Mouse (Mus musculus) hindbrain, embryonic 11.5 days (tissue): ENCODE measurements around the gene Sipa1l1. TPM values are rescaled to one million over a fixed set of nuclear protein-coding genes. Genes with fewer than 3 reads are reported as not detected.
A peak's percentile ranks its signal among the peaks of the same experiment; 100 is the strongest.
"Not testable (repeated sequence)": the region's sequence is repeated elsewhere in the genome, so short reads cannot be mapped to it uniquely, and the experiment has no call there.

Experiments used
- ATAC-seq: fragments of 200-750 bp; cut with Nextera tagmentation; 2 replicates; pipeline ENCODE4 v1.8.0; 2017; ENCODE audit warnings: mild to moderate bottlenecking, moderate TSS enrichment, moderate library complexity; ENCODE audit not compliant: low FRiP score
- DNase-seq: peaks from one replicate; pipeline ENCODE4 v3.0.0-alpha.2; 2015; ENCODE audit warnings: low spot score
- H3K27ac ChIP-seq: fragments of 300-500 bp; sonication (generic); 2 replicates; pipeline ENCODE4 v1.5.1; 2014; ENCODE audit warnings: mild to moderate bottlenecking, low read depth, low read length
- H3K27me3 ChIP-seq: fragments of 300-500 bp; sonication (generic); 2 replicates; pipeline ENCODE4 v1.6.1; 2014; ENCODE audit warnings: mild to moderate bottlenecking, low read length, moderate library complexity, mixed read lengths; ENCODE audit not compliant: control insufficient read depth, insufficient read depth
- H3K36me3 ChIP-seq: fragments of 300-500 bp; sonication (generic); 2 replicates; pipeline ENCODE4 v1.6.1; 2014; ENCODE audit warnings: mild to moderate bottlenecking, low read length, moderate library complexity, mixed read lengths; ENCODE audit not compliant: control insufficient read depth, insufficient read depth
- H3K4me1 ChIP-seq: fragments of 300-500 bp; sonication (generic); replicated peaks from 2 replicates; pipeline ENCODE4 v1.6.1; 2014; ENCODE audit warnings: low read length, mixed read lengths; ENCODE audit not compliant: control insufficient read depth, insufficient read depth
- H3K4me2 ChIP-seq: fragments of 300-500 bp; sonication (generic); replicated peaks from 2 replicates; pipeline ENCODE4 v1.6.1; 2014; ENCODE audit warnings: mild to moderate bottlenecking, low read depth, low read length
- H3K4me3 ChIP-seq: fragments of 300-500 bp; sonication (generic); 2 replicates; pipeline ENCODE4 v1.5.1; 2014; ENCODE audit warnings: low read depth, low read length
- H3K9ac ChIP-seq: fragments of 300-500 bp; sonication (generic); 2 replicates; pipeline ENCODE4 v1.6.1; 2014; ENCODE audit warnings: low read depth, low read length
- H3K9me3 ChIP-seq: fragments of 300-500 bp; sonication (generic); 2 replicates; pipeline ENCODE4 v1.6.1; 2016; ENCODE audit warnings: low read length; ENCODE audit not compliant: control insufficient read depth
- WGBS: fragments of 180-500 bp; shearing (Covaris S2); extraction: QIAGEN DNeasy Blood & Tissue Kit; methylation state at CpG from one replicate; pipeline ENCODE4 v1.1.7; 2014; 5-methylcytosine and 5-hydroxymethylcytosine counted together
- polyA plus RNA-seq: library from polyadenylated mRNA; unstranded; fragments of >200 nt; fragmentation: Nextera tagmentation; extraction: Ambion mirVana; gene quantifications from 2 replicates; pipeline ENCODE4 v1.2.1, GENCODE M21; 2014

Gene Sipa1l1
- polyA plus RNA-seq, 1 experiment from 2014 or later = 30.8 TPM

GRCm38 (mm10) chr12:82478256-82478655 lies 309.1 kb downstream of the Sipa1l1 start:
- Histone ChIP-seq H3K27ac (peak overlapping the region; percentile 53; the same call in 1 of the 2 replicates), H3K4me1 (peaks cover 5% of the 10 kb centered on the region; the same call in 1 of the 2 replicates), H3K4me3 (no peak overlapping the region), H3K27me3 (no peaks in the 10 kb centered on the region; the same call in 1 of the 2 replicates), H3K4me2 (no peak overlapping the region), H3K9ac (no peak overlapping the region), H3K36me3 (no peaks in the 10 kb centered on the region), H3K9me3 (no peaks in the 10 kb centered on the region)
- peak; percentile 45; the same call in 1 of the 2 replicates for ATAC-seq
- DNase-seq = peak; percentile 40
- 15% methylated on average over 8 of the region's 8 CpGs for WGBS

GRCm38 (mm10) chr12:82479393-82479792 lies 310.3 kb downstream of the Sipa1l1 start:
- no peaks in the 10 kb centered on the region for H3K9me3 ChIP-seq
- no peaks in the 10 kb centered on the region for H3K36me3 ChIP-seq
- H3K9ac ChIP-seq = no peak overlapping the region
- DNase-seq (no peak), ATAC-seq (no peak)
- 22% methylated on average over 3 of the region's 3 CpGs for WGBS
- H3K27me3 ChIP-seq = no peaks in the 10 kb centered on the region; the same call in 1 of the 2 replicates
- no peak overlapping the region for H3K4me3 ChIP-seq
- peaks cover 5% of the 10 kb centered on the region; the same call in 1 of the 2 replicates for H3K4me1 ChIP-seq
- no peak overlapping the region for H3K27ac ChIP-seq
- no peak overlapping the region for H3K4me2 ChIP-seq

- not testable (repeated sequence) for H3K4me2 ChIP-seq, H3K4me1 ChIP-seq, H3K27ac ChIP-seq, H3K9ac ChIP-seq, H3K36me3 ChIP-seq, DNase-seq, H3K27me3 ChIP-seq, ATAC-seq, H3K9me3 ChIP-seq, H3K4me3 ChIP-seq
- WGBS = 83% methylated on average over 4 of the region's 5 CpGs
These were observed 311.3 kb downstream of the Sipa1l1 start for GRCm38 (mm10) chr12:82480425-82480824.

GRCm38 (mm10) chr12:82485466-82485865 lies 316.3 kb downstream of the Sipa1l1 start:
- no peaks in the 10 kb centered on the region for H3K36me3 ChIP-seq
- H3K4me1 ChIP-seq = no peaks in the 10 kb centered on the region; the same call in 1 of the 2 replicates
- H3K27me3 ChIP-seq = no peaks in the 10 kb centered on the region
- H3K27ac ChIP-seq = no peak overlapping the region
- H3K4me3 ChIP-seq = no peak overlapping the region
- 27% methylated on average over 2 of the region's 2 CpGs for WGBS
- H3K4me2 ChIP-seq = no peak overlapping the region
- ATAC-seq (no peak), DNase-seq (no peak)
- H3K9ac ChIP-seq = no peak overlapping the region
- H3K9me3 ChIP-seq = no peaks in the 10 kb centered on the region

GRCm38 (mm10) chr12:82486829-82487560 lies 317.9 kb downstream of the Sipa1l1 start:
- ATAC-seq (no peak), DNase-seq (no peak)
- H3K27me3 ChIP-seq = no peaks in the 10 kb centered on the region
- H3K4me1 ChIP-seq = no peaks in the 10 kb centered on the region; the same call in 1 of the 2 replicates
- WGBS = 45% methylated on average over 6 of the region's 6 CpGs
- no peak overlapping the region for H3K4me2 ChIP-seq
- no peaks in the 10 kb centered on the region for H3K9me3 ChIP-seq
- H3K27ac ChIP-seq = no peak overlapping the region
- H3K4me3 ChIP-seq = no peak overlapping the region
- no peak overlapping the region for H3K9ac ChIP-seq
- H3K36me3 ChIP-seq = no peaks in the 10 kb centered on the region

- H3K27me3 ChIP-seq = no peaks in the 10 kb centered on the region
- no peaks in the 10 kb centered on the region; the same call in 1 of the 2 replicates for H3K4me1 ChIP-seq
- DNase-seq = peak; percentile 48
- no peak overlapping the region for H3K4me2 ChIP-seq
- no peak overlapping the region for H3K9ac ChIP-seq
- H3K4me3 ChIP-seq = no peak overlapping the region
- H3K27ac ChIP-seq = no peak overlapping the region
- 56% methylated on average over 4 of the region's 4 CpGs for WGBS
- H3K9me3 ChIP-seq = no peaks in the 10 kb centered on the region
- H3K36me3 ChIP-seq = no peaks in the 10 kb centered on the region
- ATAC-seq = no peak
These were observed 320.0 kb downstream of the Sipa1l1 start for GRCm38 (mm10) chr12:82489093-82489492.

- DNase-seq (no peak), ATAC-seq (no peak)
- H3K27me3 ChIP-seq = no peaks in the 10 kb centered on the region
- H3K9ac ChIP-seq = no peak overlapping the region
- 78% methylated on average over 7 of the region's 7 CpGs for WGBS
- H3K9me3 ChIP-seq = no peaks in the 10 kb centered on the region
- H3K4me1 ChIP-seq = no peaks in the 10 kb centered on the region; the same call in 1 of the 2 replicates
- no peak overlapping the region for H3K4me3 ChIP-seq
- H3K4me2 ChIP-seq = no peak overlapping the region
- no peak overlapping the region for H3K27ac ChIP-seq
- H3K36me3 ChIP-seq = no peaks in the 10 kb centered on the region
These were observed 320.5 kb downstream of the Sipa1l1 start for GRCm38 (mm10) chr12:82489621-82490020.

- Histone ChIP-seq H3K9ac (no peak overlapping the region), H3K4me2 (no peak overlapping the region), H3K4me1 (no peaks in the 10 kb centered on the region), H3K27ac (no peak overlapping the region), H3K4me3 (no peak overlapping the region), H3K27me3 (no peaks in the 10 kb centered on the region), H3K36me3 (no peaks in the 10 kb centered on the region), H3K9me3 (no peaks in the 10 kb centered on the region)
- WGBS = 85% methylated on average over 9 of the region's 9 CpGs
- DNase-seq = no peak
- ATAC-seq = no peak
These were observed 323.3 kb downstream of the Sipa1l1 start for GRCm38 (mm10) chr12:82492456-82492855.

GRCm38 (mm10) chr12:82493260-82493659 lies 324.1 kb downstream of the Sipa1l1 start:
- 50% methylated on average over 1 of the region's 1 CpGs for WGBS
- not testable (repeated sequence) for H3K4me2 ChIP-seq, H3K36me3 ChIP-seq, H3K4me3 ChIP-seq, DNase-seq, H3K9ac ChIP-seq, H3K9me3 ChIP-seq, ATAC-seq, H3K4me1 ChIP-seq, H3K27ac ChIP-seq, H3K27me3 ChIP-seq
